ENCODE assay signal across 28 mouse cellular contexts in the genomic region with DNA sequence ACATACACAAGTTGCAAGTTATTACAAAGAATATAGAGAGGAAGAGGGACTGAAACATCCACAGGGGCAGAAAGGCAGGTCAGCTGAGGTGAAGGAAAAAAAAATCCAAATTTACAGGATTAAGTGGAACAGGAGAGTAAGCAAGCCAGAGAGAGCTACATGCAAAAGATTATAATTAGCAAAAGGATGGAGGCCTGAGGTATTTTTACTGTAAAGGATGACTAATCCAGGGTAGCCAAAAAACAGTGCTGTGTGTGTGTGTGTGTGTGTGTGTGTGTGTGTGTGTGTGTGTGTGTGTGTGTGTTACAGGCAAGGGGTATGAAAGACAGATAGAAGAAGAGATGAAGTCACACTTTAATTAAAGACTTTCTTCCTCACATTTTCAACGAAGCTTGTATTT. TPM values are rescaled to one million over a fixed set of nuclear protein-coding genes. Genes with fewer than 3 reads are reported as not detected.
DNase-seq lines count a peak whose midpoint lies in the region; ATAC-seq and TF ChIP-seq lines count a peak whose summit lies in the region.
"Had no signal": no experiment of that assay in that cellular context is flagged by ENCODE, and none has a peak within 500 bp of the region (broad histone marks: within the 10 kb centered on the region; RNA-seq: fewer than 3 reads in every experiment).

No protein-coding gene starts in this region.

- peak; percentile 84 for ATAC-seq in frontal cortex, adult (ENCODE audit: low TSS enrichment)
- ATAC-seq in megakaryocyte, adult 5-6 weeks (ENCODE audit: poor library complexity, severe bottlenecking): no peak
- ATAC-seq: intestine, embryonic 16.5 days; Patski had no signal

- TF ChIP-seq POLR2A in cortical plate, adult 2 months (IDR thresholded peaks at IDR 0.05; ENCODE audit: extremely low read depth, insufficient read depth, low read length): no peak

- no peak for DNase-seq in frontal cortex, postnatal 14 days (ENCODE audit: low spot score in 2 of 2)
- DNase-seq in right cerebral cortex, postnatal 14 days: peak; percentile 32
- no peak for DNase-seq in right cerebral cortex, postnatal 25 days
- DNase-seq in telencephalon, adult 2 months (ENCODE audit: low read depth, low spot score): peak; percentile 54
- no peak for DNase-seq in adipocyte (ENCODE audit: low spot score)
- DNase-seq: adrenal gland, postnatal 14 days; cerebellum, adult 18-20 months; cerebellum, postnatal 14 days; gastrocnemius, adult 2 months; gastrocnemius, postnatal 36 days; heart, adult 2 months; heart, postnatal 4 days; kidney, adult 9 months; kidney, postnatal 10 days; layer of hippocampus, adult 9-11 months had no signal

- H3K27ac ChIP-seq in cortical plate, adult 2 months (ENCODE audit: insufficient read depth, low read length): 0 out of 2 replicates have a peak overlapping the region, but pooled peaks have one; percentile 53
- H3K27ac ChIP-seq: embryonic facial prominence, embryonic 12.5 days; gastrocnemius, adult 2 months; heart, adult 2 months; hindbrain, embryonic 13.5 days; limb, embryonic 13.5 days; lung, embryonic 15.5 days; neural tube, embryonic 12.5 days had no signal

- no peak overlapping the region for H3K4me3 ChIP-seq in cortical plate, adult 2 months (ENCODE audit: insufficient read depth, low read length)
- H3K4me3 ChIP-seq: embryonic facial prominence, embryonic 12.5 days; gastrocnemius, adult 2 months; heart, adult 2 months; heart, embryonic 12.5 days; hindbrain, embryonic 13.5 days; limb, embryonic 13.5 days; lung, embryonic 15.5 days; myocyte; neural tube, embryonic 12.5 days had no signal

- no peak for TF ChIP-seq CTCF in cortical plate, adult 2 months (IDR thresholded peaks at IDR 0.05; ENCODE audit: extremely low read depth, insufficient read depth, low read length)

- peaks cover 6% of the 10 kb centered on the region for H3K4me1 ChIP-seq in cortical plate, adult 2 months (ENCODE audit: control insufficient read depth, insufficient read depth, low read length)
- H3K4me1 ChIP-seq: embryonic facial prominence, embryonic 12.5 days; heart, embryonic 12.5 days; hindbrain, embryonic 13.5 days; neural tube, embryonic 12.5 days had no signal

RNA-seq across cellular contexts. Expression of a gene that starts 31.3 kb away (rescaled TPM):
- polyA plus RNA-seq in cortical plate, adult 2 months (2012; rRNA removed): 134 and 142 TPM in 2 replicates
- total RNA-seq in megakaryocyte, adult 5-6 weeks (2015): 33.0 and 36.3 TPM in 2 replicates
- 36.5 and 41.5 TPM in 2 replicates for total RNA-seq in megakaryocyte, adult 5-6 weeks (2017)

RNA-seq across cellular contexts. Expression of a gene that starts 47.9 kb away (rescaled TPM):
- 3.9 TPM in 2 replicates for polyA plus RNA-seq in cortical plate, adult 2 months (2012; rRNA removed)
- 0.25 and 0.57 TPM in 2 replicates for total RNA-seq in megakaryocyte, adult 5-6 weeks (2015)
- total RNA-seq in megakaryocyte, adult 5-6 weeks (2017): 0.24 and 1.1 TPM in 2 replicates
- polyA plus RNA-seq: liver, embryonic 16.5 days had no signal

Comparison
In these comparisons a context has a peak if more than half of its experiments do, and no peak if none do; other contexts are left out.
1. DNase-seq: peak in right cerebral cortex, postnatal 14 days (single experiment) and telencephalon, adult 2 months (single experiment); none in frontal cortex, postnatal 14 days (0 of 2), right cerebral cortex, postnatal 25 days (single experiment) and adipocyte (single experiment).